Mouse (Mus musculus): ENCODE measurements at regions not wholly inside any gene's neighbourhood (a gene's known extent, or its start where the extent isn't known, plus 50 kb on each side); places are given as distances from the start of the nearest gene placed in this dataset.
A peak's percentile ranks its signal among the peaks of the same experiment; 100 is the strongest.

DNA sequence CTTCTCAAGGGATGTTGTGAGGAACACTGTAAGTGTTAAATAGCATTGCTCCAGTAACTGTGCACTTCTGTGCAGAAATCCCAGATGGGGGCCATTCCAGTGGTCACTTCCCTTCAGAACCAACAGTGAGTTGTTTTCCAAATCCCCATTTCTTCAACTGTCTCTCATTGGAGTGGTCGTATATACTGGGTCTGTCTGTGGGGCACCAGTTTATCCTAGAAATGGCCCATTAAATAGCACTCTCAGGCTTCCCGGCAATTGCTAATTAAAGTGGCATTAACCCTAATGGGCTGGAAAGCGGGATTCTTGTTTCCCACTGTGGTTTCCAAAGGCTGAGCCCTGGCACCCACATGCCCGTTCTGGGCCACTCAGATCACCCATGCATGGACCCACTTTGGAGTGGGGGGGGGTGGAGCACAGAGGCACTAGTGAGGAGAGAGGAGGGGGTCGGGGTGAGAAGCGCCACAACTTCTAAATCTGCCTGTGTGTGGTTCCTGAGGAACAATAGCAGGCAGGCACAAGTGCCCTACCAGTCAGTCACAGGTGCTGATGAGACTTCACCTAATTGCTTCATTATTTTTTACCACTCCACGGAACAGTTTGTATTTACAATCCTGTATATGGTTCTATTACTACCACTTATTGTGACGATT is 78.1 kb downstream of the Fam204a start:
- no peak overlapping the region for H3K4me3 ChIP-seq (ENCODE audit: low read depth, low read length)
- TF ChIP-seq CTCF (IDR thresholded peaks at IDR 0.05; ENCODE audit: low read depth) (no peak), EP300 (optimal IDR thresholded peaks at IDR 0.05) (no peak)
- no peaks in the 10 kb centered on the region for H3K27me3 ChIP-seq (ENCODE audit: control insufficient read depth, insufficient read depth, low read length)
- DNase-seq (ENCODE audit: low spot score) (no peak), ATAC-seq (ENCODE audit: low FRiP score, low TSS enrichment) (no peak)
- no peaks in the 10 kb centered on the region for H3K9me3 ChIP-seq (ENCODE audit: control insufficient read depth, low read length)
- H3K36me3 ChIP-seq (ENCODE audit: control insufficient read depth, insufficient read depth, low read length): no peaks in the 10 kb centered on the region
- H3K4me1 ChIP-seq (replicated peaks; ENCODE audit: control insufficient read depth, insufficient read depth): no peaks in the 10 kb centered on the region
- H3K9ac ChIP-seq (ENCODE audit: low read length): no peak overlapping the region
- WGBS: 58% methylated on average over 8 of the region's 8 CpGs
- no peak overlapping the region for H3K27ac ChIP-seq (replicated peaks)
- no peak overlapping the region for H3K4me2 ChIP-seq (replicated peaks; ENCODE audit: low read depth)

DNA sequence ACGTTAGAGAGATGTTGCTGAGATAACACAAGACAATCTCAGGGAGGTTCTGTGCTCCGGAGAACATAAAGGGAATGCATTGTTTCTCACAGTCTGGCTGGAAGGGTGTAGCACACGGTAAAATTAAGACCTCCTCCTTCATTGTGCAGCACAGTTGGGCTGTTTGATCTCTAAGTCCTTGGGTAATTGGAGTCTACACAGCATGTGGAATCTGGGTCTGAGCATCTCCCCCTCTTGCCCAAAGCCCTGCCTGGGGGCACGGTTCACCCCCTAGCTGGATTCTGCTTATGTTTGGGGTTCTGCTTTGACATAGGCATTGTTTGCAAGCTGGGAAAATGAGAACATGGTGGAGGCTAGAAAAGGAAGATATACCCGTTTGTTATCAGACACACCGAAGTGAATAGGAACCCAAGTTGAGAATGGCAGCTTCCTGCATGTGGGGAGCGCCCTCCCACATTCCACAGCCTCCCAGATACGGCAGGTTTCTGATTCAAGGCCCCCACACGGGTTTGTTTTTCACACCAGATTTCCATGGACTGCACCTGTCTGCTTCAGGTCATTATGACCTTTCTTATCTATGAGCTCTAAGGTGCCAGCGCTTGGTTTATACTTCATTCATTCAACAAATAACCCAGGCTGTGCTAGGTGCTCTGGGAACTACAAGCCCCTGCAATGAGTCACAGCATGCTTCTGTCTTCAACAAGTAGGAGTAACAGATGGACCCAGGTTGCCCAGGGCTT is 79.9 kb downstream of the Fam204a start:
- H3K4me3 ChIP-seq (ENCODE audit: low read depth, low read length): no peak overlapping the region
- H3K36me3 ChIP-seq (ENCODE audit: control insufficient read depth, insufficient read depth, low read length): no peaks in the 10 kb centered on the region
- no peaks in the 10 kb centered on the region for H3K9me3 ChIP-seq (ENCODE audit: control insufficient read depth, low read length)
- no peak for TF ChIP-seq CTCF (IDR thresholded peaks at IDR 0.05; ENCODE audit: low read depth)
- TF ChIP-seq EP300 (optimal IDR thresholded peaks at IDR 0.05): no peak
- no peak overlapping the region for H3K27ac ChIP-seq (replicated peaks)
- no peaks in the 10 kb centered on the region for H3K27me3 ChIP-seq (ENCODE audit: control insufficient read depth, insufficient read depth, low read length)
- H3K4me1 ChIP-seq (replicated peaks; ENCODE audit: control insufficient read depth, insufficient read depth): no peaks in the 10 kb centered on the region
- H3K9ac ChIP-seq (ENCODE audit: low read length): no peak overlapping the region
- no peak overlapping the region for H3K4me2 ChIP-seq (replicated peaks; ENCODE audit: low read depth)
- ATAC-seq (ENCODE audit: low FRiP score, low TSS enrichment) (peak; percentile 12; the same call in 1 of the 2 replicates), DNase-seq (ENCODE audit: low spot score) (no peak)
- WGBS: 43% methylated on average over 10 of the region's 10 CpGs

DNA sequence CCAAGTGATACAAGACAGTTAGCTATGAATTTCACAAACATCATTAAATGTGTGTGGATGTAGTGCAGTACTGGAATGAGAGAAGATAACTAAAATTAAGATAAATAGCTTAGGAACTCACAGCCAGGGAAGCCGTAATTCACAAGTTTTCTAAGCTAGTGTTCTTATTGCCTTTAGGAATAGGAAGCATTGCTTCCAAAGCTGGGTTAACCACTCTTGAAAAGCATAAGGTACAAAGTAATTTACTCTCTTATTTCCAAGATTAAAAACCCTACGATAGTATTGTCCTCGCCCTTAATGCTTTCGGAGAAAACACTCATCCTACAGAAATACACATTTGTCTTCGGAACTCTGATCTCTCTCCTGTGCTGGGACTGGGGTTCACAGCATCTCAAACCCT is 81.3 kb downstream of the Fam204a start:
- ATAC-seq (ENCODE audit: low FRiP score, low TSS enrichment) (no peak), DNase-seq (ENCODE audit: low spot score) (no peak)
- TF ChIP-seq EP300 (optimal IDR thresholded peaks at IDR 0.05) (no peak), CTCF (IDR thresholded peaks at IDR 0.05; ENCODE audit: low read depth) (no peak)
- Histone ChIP-seq H3K4me3 (ENCODE audit: low read depth, low read length) (no peak overlapping the region), H3K4me2 (replicated peaks; ENCODE audit: low read depth) (no peak overlapping the region), H3K9ac (ENCODE audit: low read length) (no peak overlapping the region), H3K27me3 (ENCODE audit: control insufficient read depth, insufficient read depth, low read length) (no peaks in the 10 kb centered on the region), H3K9me3 (ENCODE audit: control insufficient read depth, low read length) (no peaks in the 10 kb centered on the region), H3K4me1 (replicated peaks; ENCODE audit: control insufficient read depth, insufficient read depth) (no peaks in the 10 kb centered on the region), H3K27ac (replicated peaks) (no peak overlapping the region), H3K36me3 (ENCODE audit: control insufficient read depth, insufficient read depth, low read length) (no peaks in the 10 kb centered on the region)
- 88% methylated on average over 5 of the region's 5 CpGs for WGBS

DNA sequence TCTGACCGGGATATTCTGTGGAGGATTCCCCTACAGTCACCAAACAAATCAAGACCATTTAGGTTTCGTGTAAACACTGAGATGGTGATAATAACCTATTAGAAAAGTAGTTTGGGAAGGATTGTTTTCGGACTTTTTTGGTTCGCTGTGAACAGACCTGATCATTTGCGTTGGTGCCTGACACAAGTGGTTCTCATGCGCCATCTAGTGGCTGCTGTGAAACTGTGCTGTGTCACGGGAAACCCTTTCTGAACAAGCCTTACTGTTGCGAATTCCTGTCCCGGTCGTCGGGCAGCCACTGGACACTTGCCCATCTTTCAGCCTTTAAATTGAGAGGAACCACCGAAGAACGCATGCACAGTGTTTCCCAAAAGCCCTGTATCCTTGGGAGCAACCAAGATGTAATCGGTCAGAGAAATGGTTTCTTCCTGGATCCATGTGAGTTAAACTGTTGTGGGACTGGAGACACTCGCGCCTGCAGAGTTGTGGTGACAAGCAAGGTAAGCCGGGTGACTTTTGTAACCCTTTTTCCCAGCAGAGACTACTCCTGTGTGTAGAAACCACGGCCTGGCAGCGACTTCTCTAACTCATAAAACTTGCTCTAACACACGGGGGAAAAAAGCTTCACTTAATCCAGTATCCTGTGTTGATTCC is 82.0 kb downstream of the Fam204a start:
- Histone ChIP-seq H3K27me3 (ENCODE audit: control insufficient read depth, insufficient read depth, low read length) (no peaks in the 10 kb centered on the region), H3K4me3 (ENCODE audit: low read depth, low read length) (peak overlapping the region; percentile 15; the same call in 1 of the 2 replicates), H3K27ac (replicated peaks) (no peak overlapping the region), H3K4me2 (replicated peaks; ENCODE audit: low read depth) (peak overlapping the region; percentile 39), H3K36me3 (ENCODE audit: control insufficient read depth, insufficient read depth, low read length) (no peaks in the 10 kb centered on the region), H3K4me1 (replicated peaks; ENCODE audit: control insufficient read depth, insufficient read depth) (no peaks in the 10 kb centered on the region), H3K9me3 (ENCODE audit: control insufficient read depth, low read length) (no peaks in the 10 kb centered on the region), H3K9ac (ENCODE audit: low read length) (no peak overlapping the region)
- DNase-seq (ENCODE audit: low spot score): peak; percentile 84
- 6% methylated on average over 20 of the region's 20 CpGs for WGBS
- no peak for TF ChIP-seq EP300 (optimal IDR thresholded peaks at IDR 0.05)
- peak; percentile 97 for TF ChIP-seq CTCF (IDR thresholded peaks at IDR 0.05; ENCODE audit: low read depth)
- ATAC-seq (ENCODE audit: low FRiP score, low TSS enrichment): no peak; the same call in 1 of the 2 replicates

DNA sequence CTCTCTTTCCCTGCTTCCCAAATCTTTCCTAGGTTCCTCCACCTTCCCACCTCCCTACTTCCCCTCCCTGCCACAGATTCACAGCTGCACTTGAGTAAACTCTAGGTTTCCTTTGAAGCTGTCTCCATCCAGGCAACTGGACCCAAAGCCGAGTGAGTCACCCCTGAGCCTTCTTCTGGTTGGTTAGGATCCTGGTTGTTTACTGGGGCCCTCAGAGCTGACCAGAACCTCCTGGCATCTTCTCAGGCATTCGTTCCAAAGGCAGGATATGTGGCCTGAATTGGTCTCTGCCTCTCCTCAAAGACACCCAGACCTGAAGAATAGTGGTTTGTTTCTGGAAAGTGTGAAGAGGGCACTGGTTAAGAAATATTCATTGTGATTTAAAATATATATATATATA is 87.6 kb downstream of the Fam204a start:
- H3K9me3 ChIP-seq (ENCODE audit: control insufficient read depth, low read length): no peaks in the 10 kb centered on the region
- TF ChIP-seq EP300 (optimal IDR thresholded peaks at IDR 0.05): no peak
- no peak for TF ChIP-seq CTCF (IDR thresholded peaks at IDR 0.05; ENCODE audit: low read depth)
- H3K9ac ChIP-seq (ENCODE audit: low read length): no peak overlapping the region
- H3K4me1 ChIP-seq (replicated peaks; ENCODE audit: control insufficient read depth, insufficient read depth): no peaks in the 10 kb centered on the region
- 32% methylated on average over 2 of the region's 2 CpGs for WGBS
- ATAC-seq (ENCODE audit: low FRiP score, low TSS enrichment): no peak
- no peak overlapping the region for H3K4me2 ChIP-seq (replicated peaks; ENCODE audit: low read depth)
- no peak overlapping the region for H3K4me3 ChIP-seq (ENCODE audit: low read depth, low read length)
- no peak for DNase-seq (ENCODE audit: low spot score)
- H3K27me3 ChIP-seq (ENCODE audit: control insufficient read depth, insufficient read depth, low read length): no peaks in the 10 kb centered on the region
- H3K27ac ChIP-seq (replicated peaks): no peak overlapping the region
- no peaks in the 10 kb centered on the region for H3K36me3 ChIP-seq (ENCODE audit: control insufficient read depth, insufficient read depth, low read length)

DNA sequence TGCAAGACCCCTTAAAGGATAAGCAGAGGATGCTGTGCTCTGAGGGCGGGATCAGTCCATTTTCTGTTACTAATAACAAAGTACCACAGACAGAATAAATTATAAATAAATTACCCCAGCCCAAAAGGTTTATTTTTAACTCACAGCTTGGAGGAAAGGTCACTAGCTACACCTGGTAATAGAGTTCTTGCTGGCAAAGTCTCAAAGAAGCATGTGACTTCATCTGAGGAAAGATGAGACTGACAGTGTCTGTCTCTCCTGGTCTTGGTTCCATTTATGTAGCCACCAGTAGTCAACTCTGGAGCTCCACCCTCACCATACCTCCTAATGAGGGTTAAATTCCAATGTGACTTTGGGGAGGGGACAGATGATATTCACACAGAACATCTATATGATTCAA is 90.0 kb downstream of the Fam204a start:
- ATAC-seq (ENCODE audit: low FRiP score, low TSS enrichment): no peak
- no peak for TF ChIP-seq CTCF (IDR thresholded peaks at IDR 0.05; ENCODE audit: low read depth)
- TF ChIP-seq EP300 (optimal IDR thresholded peaks at IDR 0.05): no peak
- Histone ChIP-seq H3K4me1 (replicated peaks; ENCODE audit: control insufficient read depth, insufficient read depth) (no peaks in the 10 kb centered on the region), H3K9ac (ENCODE audit: low read length) (no peak overlapping the region), H3K4me2 (replicated peaks; ENCODE audit: low read depth) (no peak overlapping the region), H3K9me3 (ENCODE audit: control insufficient read depth, low read length) (no peaks in the 10 kb centered on the region), H3K4me3 (ENCODE audit: low read depth, low read length) (no peak overlapping the region), H3K27me3 (ENCODE audit: control insufficient read depth, insufficient read depth, low read length) (no peaks in the 10 kb centered on the region), H3K27ac (replicated peaks) (no peak overlapping the region), H3K36me3 (ENCODE audit: control insufficient read depth, insufficient read depth, low read length) (no peaks in the 10 kb centered on the region)
- 77% methylated on average over 1 of the region's 1 CpGs for WGBS
- no peak for DNase-seq (ENCODE audit: low spot score)
